Mouse (Mus musculus) cerebellum, adult 2 months (tissue): Measurements from ENCODE around the gene Stk4. TPM values are rescaled to one million over a fixed set of nuclear protein-coding genes. Genes with fewer than 3 reads are reported as not detected.
A peak's percentile ranks its signal among the peaks of the same experiment; 100 is the strongest.

Experiments
- DNase-seq, 2 experiments: peaks; one replicate each; pipeline ENCODE4 v3.0.0; 2021
- H3K27ac ChIP-seq: fragments of 200-500 bp; 2 replicates; pipeline ENCODE4 v1.5.1; 2012; ENCODE audit warnings: low read length, control low read depth, inconsistent platforms; ENCODE audit not compliant: insufficient read depth
- H3K27me3 ChIP-seq: fragments of 200-500 bp; 2 replicates; pipeline ENCODE4 v1.6.1; 2012; ENCODE audit warnings: inconsistent platforms, mild to moderate bottlenecking, low read length, moderate library complexity; ENCODE audit not compliant: control insufficient read depth, insufficient read depth
- H3K4me1 ChIP-seq: fragments of 200-500 bp; 2 replicates; pipeline ENCODE4 v1.6.1; 2011; ENCODE audit warnings: low read length; ENCODE audit not compliant: control insufficient read depth, insufficient read depth
- H3K4me3 ChIP-seq: fragments of 200-500 bp; replicated peaks from 2 replicates; pipeline ENCODE3; 2011; ENCODE audit warnings: mild to moderate bottlenecking, low read depth, low read length, control low read depth; ENCODE audit not compliant: insufficient read depth
- CTCF ChIP-seq: fragments of 200-500 bp; IDR thresholded peaks from 2 replicates; pipeline ENCODE4 v1.5.1; 2011; ENCODE audit warnings: low read depth, mild to moderate bottlenecking, control low read depth, low read length, moderate library complexity, borderline replicate concordance; ENCODE audit not compliant: insufficient read depth
- POLR2A ChIP-seq: fragments of 200-500 bp; IDR thresholded peaks from 2 replicates; pipeline ENCODE4 v1.6.1; 2011; ENCODE audit warnings: low read length, control low read depth, borderline replicate concordance; ENCODE audit not compliant: insufficient read depth
- WGBS: fragments of 180-500 bp; shearing (Covaris S2); methylation state at CpG from one replicate; pipeline ENCODE4 v1.1.7; 2018; 5-methylcytosine and 5-hydroxymethylcytosine counted together
- polyA plus RNA-seq: library from polyadenylated mRNA; depleted of rRNA; stranded (reverse); fragments of >200 nt; gene quantifications from 2 replicates; pipeline ENCODE4 v1.2.3, GENCODE M21; 2012

Stk4 gene
- polyA plus RNA-seq, 1 experiment = 17.1 TPM

GRCm38 (mm10) chr2:164137754-164138153 lies 67.6 kb downstream of the Stk4 start:
- H3K27me3 ChIP-seq = no peaks in the 10 kb centered on the region
- peaks cover 10% of the 10 kb centered on the region for H3K4me1 ChIP-seq
- DNase-seq = no peak
- H3K27ac ChIP-seq = no peak overlapping the region
- WGBS = 63% methylated on average over 6 of the region's 6 CpGs
- TF ChIP-seq POLR2A (no peak), CTCF (no peak)
- H3K4me3 ChIP-seq = no peak overlapping the region

GRCm38 (mm10) chr2:164142021-164142420 lies 71.9 kb downstream of the Stk4 start:
- Histone ChIP-seq H3K27ac (no peak overlapping the region), H3K4me1 (peaks cover 10% of the 10 kb centered on the region), H3K4me3 (no peak overlapping the region), H3K27me3 (no peaks in the 10 kb centered on the region)
- no peak for DNase-seq
- WGBS = 32% methylated on average over 10 of the region's 10 CpGs
- TF ChIP-seq CTCF (no peak), POLR2A (no peak)

DNA sequence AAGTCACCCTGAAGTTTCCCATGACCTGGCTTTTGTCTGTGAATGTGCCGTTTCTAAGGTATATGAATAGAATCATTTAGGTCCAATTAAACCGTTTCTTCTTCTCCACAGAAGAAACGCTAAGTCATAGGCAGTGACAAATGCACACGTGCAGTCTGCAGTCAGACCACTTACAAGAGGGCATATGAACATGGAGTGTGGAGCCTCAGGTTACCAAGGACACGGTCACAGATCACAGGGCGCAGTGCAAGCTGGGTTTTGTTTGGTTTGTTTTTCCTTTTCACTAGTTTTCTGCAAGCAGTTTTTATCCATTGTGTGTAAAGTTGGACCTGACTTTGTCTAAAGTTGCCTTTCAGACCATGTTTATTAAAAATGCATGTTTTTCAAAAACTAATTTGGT lies 73.9 kb downstream of the Stk4 start:
- 66% methylated on average over 6 of the region's 6 CpGs for WGBS
- Histone ChIP-seq H3K27me3 (no peaks in the 10 kb centered on the region), H3K4me1 (peaks cover 10% of the 10 kb centered on the region), H3K27ac (no peak overlapping the region), H3K4me3 (no peak overlapping the region)
- TF ChIP-seq POLR2A (no peak), CTCF (no peak)
- DNase-seq = no peak

DNA sequence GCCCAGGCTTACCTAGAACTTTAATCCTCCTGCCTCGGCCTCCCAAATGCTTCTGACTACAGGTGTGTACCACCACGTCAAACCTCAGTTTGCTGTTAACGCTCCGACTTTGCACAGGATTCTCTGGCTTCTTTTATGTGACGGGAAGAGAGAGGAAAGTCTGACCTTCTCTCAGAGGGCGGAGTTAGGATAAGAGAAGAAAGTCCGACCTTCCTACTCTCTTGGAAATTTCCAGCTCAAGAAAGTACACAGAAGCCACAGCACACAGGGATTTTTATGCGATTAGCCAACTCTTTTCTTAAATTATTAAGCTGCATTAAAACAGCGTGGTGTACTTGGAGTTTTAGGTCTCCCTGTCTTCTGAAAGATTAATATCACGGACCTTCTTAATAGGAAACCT lies 74.4 kb downstream of the Stk4 start:
- TF ChIP-seq CTCF = no peak
- no peak for TF ChIP-seq POLR2A
- Histone ChIP-seq H3K4me3 (no peak overlapping the region), H3K27ac (no peak overlapping the region), H3K4me1 (peaks cover 10% of the 10 kb centered on the region), H3K27me3 (no peaks in the 10 kb centered on the region)
- WGBS = 89% methylated on average over 10 of the region's 10 CpGs
- no peak for DNase-seq

DNA sequence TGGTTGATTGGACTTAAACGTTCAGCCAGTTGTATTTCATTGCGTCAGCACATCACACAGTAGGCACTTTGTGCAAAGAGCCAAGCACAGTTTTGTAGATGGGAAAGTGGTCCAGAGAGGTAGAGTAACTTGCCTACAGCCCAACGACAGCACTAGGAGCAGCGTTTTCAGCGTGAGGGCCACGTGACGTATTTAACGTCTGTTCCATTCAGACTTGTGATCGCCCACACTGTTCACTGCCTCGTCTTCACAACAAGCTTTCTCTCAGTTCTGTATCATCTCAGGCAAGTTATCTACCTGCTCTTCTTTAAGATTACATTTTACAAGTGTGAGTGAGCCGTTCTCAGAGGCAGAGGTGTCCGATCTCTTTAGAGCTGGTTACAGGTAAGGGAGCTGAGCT lies 76.4 kb downstream of the Stk4 start:
- 89% methylated on average over 12 of the region's 12 CpGs for WGBS
- Histone ChIP-seq H3K4me1 (peaks cover 6% of the 10 kb centered on the region), H3K4me3 (no peak overlapping the region), H3K27ac (no peak overlapping the region), H3K27me3 (no peaks in the 10 kb centered on the region)
- no peak for DNase-seq
- TF ChIP-seq POLR2A (no peak), CTCF (no peak)

GRCm38 (mm10) chr2:164150086-164150760 lies 80.1 kb downstream of the Stk4 start:
- Histone ChIP-seq H3K27ac (no peak overlapping the region), H3K4me3 (no peak overlapping the region), H3K27me3 (no peaks in the 10 kb centered on the region), H3K4me1 (peaks cover 8% of the 10 kb centered on the region; the same call in 1 of the 2 replicates)
- no peak for DNase-seq
- TF ChIP-seq POLR2A (no peak), CTCF (no peak)
- 68% methylated on average over 14 of the region's 14 CpGs for WGBS

DNA sequence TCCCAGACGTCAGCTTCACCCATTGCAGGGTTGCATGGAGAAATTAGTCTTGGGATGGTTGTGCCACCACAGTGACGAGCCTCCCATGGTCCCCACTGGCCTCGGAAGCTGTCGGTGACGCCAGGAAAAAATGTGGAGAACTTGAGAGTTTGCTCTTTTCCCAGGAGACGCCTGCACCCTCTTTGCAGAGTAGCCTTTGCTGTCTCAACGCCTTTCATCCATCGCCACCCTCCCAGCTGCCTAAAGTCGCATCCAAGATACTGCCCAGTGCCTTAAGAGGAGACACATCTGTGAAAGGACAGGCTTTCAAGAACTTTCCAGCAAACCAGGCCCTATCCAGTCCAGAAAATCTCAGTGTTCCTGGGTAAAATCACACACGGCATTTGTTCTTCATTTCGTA lies 82.2 kb downstream of the Stk4 start:
- WGBS = 95% methylated on average over 11 of the region's 11 CpGs
- TF ChIP-seq CTCF (no peak), POLR2A (no peak)
- no peak overlapping the region for H3K4me3 ChIP-seq

DNA sequence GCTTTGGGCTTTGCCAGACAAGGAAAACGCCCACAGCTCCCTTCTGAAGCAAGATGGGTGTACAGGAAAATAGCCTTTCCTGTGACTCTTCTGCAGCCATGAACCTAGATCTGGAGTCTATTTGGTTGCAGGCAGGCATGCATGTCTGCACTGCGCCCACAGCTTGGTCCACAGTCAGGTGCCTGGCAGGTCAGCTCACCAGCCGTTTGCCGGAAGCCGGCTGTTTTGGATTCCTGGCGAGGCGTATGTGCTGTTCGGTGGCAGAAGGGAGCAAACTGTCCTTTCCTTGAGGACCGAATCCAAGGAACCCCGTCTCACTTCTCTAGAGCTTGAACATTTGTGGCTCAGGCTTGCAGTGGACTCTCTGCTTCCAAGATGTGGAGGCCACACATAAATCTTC lies 83.9 kb downstream of the Stk4 start:
- TF ChIP-seq POLR2A (no peak), CTCF (no peak)
- whole genome bisulfite sequencing = 18% methylated on average over 10 of the region's 10 CpGs
- peak; percentile 60 to 71 for DNase-seq
- Histone ChIP-seq H3K27ac (no peak overlapping the region), H3K27me3 (no peaks in the 10 kb centered on the region), H3K4me1 (peaks cover 8% of the 10 kb centered on the region; the same call in 1 of the 2 replicates), H3K4me3 (no peak overlapping the region)

More for the DNA sequence above, 82.2 kb downstream of the Stk4 start:
- H3K27me3 ChIP-seq = no peaks in the 10 kb centered on the region
- no peak for DNase-seq
- no peak overlapping the region for H3K27ac ChIP-seq
- H3K4me1 ChIP-seq = peaks cover 8% of the 10 kb centered on the region; the same call in 1 of the 2 replicates
